Mouse (Mus musculus) right cerebral cortex, postnatal 4 days (tissue): ENCODE data around the gene Igflr1.

Source experiments
- DNase-seq: peaks from one replicate; pipeline ENCODE4 v3.0.0-alpha.2; 2022

The Igflr1 gene

GRCm38 (mm10) chr7:30614454-30614853 lies 49.2 kb downstream of the Igflr1 start:
- no peak for DNase-seq

- no peak for DNase-seq
Observed at GRCm38 (mm10) chr7:30615049-30615760, 50.0 kb downstream of the Igflr1 start.
